Mouse (Mus musculus) liver, embryonic 16.5 days (tissue): ENCODE results near the gene Gdf7. TPM values are rescaled to one million over a fixed set of nuclear protein-coding genes. Genes with fewer than 3 reads are reported as not detected.

Experiments used
- ATAC-seq: fragments of 200-750 bp; cut with Nextera tagmentation; 2 replicates; pipeline ENCODE4 v1.8.0; 2017; ENCODE audit warnings: low read depth, mild to moderate bottlenecking, moderate number of reproducible peaks, moderate library complexity
- H3K27ac ChIP-seq: fragments of 300-500 bp; sonication (generic); 2 replicates; pipeline ENCODE4 v1.5.1; 2014; ENCODE audit warnings: mild to moderate bottlenecking, low read length
- H3K27me3 ChIP-seq: fragments of 300-500 bp; sonication (generic); 2 replicates; pipeline ENCODE4 v1.6.1; 2014; ENCODE audit warnings: low read depth, low read length, mixed read lengths; ENCODE audit not compliant: control insufficient read depth, insufficient read depth
- H3K36me3 ChIP-seq: fragments of 300-500 bp; sonication (generic); 2 replicates; pipeline ENCODE4 v1.6.1; 2014; ENCODE audit warnings: mild to moderate bottlenecking; ENCODE audit not compliant: control insufficient read depth, insufficient read depth
- H3K4me1 ChIP-seq: fragments of 300-500 bp; sonication (generic); 2 replicates; pipeline ENCODE4 v1.6.1; 2014; ENCODE audit warnings: low read depth, low read length, mixed read lengths; ENCODE audit not compliant: control insufficient read depth
- H3K4me2 ChIP-seq: fragments of 300-500 bp; sonication (generic); 2 replicates; pipeline ENCODE4 v1.6.1; 2014; ENCODE audit warnings: low read depth, low read length, mixed read lengths
- H3K4me3 ChIP-seq: fragments of 300-500 bp; sonication (generic); 2 replicates; pipeline ENCODE4 v1.5.1; 2014; ENCODE audit warnings: low read depth, mild to moderate bottlenecking, low read length
- H3K9ac ChIP-seq: fragments of 300-500 bp; sonication (generic); 2 replicates; pipeline ENCODE4 v1.6.1; 2014; ENCODE audit warnings: low read depth, low read length
- H3K9me3 ChIP-seq: fragments of 300-500 bp; sonication (generic); replicated peaks from 2 replicates; pipeline ENCODE4 v1.6.1; 2016; ENCODE audit warnings: low read length; ENCODE audit not compliant: control insufficient read depth
- WGBS: fragments of 180-500 bp; shearing (Covaris S2); extraction: QIAGEN DNeasy Blood & Tissue Kit; methylation state at CpG from one replicate; pipeline ENCODE4 v1.1.7; 2014; ENCODE audit not compliant: insufficient replicate concordance; 5-methylcytosine and 5-hydroxymethylcytosine counted together
- polyA plus RNA-seq: library from polyadenylated mRNA; unstranded; fragments of >200 nt; fragmentation: Nextera tagmentation; extraction: Ambion mirVana; gene quantifications from 2 replicates; pipeline ENCODE4 v1.2.1, GENCODE M21; 2015

Gene Gdf7
- polyA plus RNA-seq, 1 experiment from 2014 or later: not detected

- ATAC-seq: peak; percentile 35; the same call in 1 of the 2 replicates
- no peaks in the 10 kb centered on the region for H3K36me3 ChIP-seq
- no peak overlapping the region for H3K9ac ChIP-seq
- no peaks in the 10 kb centered on the region; the same call in 1 of the 2 replicates for H3K4me1 ChIP-seq
- H3K27me3 ChIP-seq: no peaks in the 10 kb centered on the region
- H3K4me2 ChIP-seq: no peak overlapping the region
- no peak overlapping the region for H3K27ac ChIP-seq
- WGBS: 56% methylated on average over 2 of the region's 2 CpGs
- no peak overlapping the region for H3K4me3 ChIP-seq
- no peaks in the 10 kb centered on the region for H3K9me3 ChIP-seq
These were observed 30.3 kb downstream of the Gdf7 start for GRCm38 (mm10) chr12:8271405-8271804.

DNA sequence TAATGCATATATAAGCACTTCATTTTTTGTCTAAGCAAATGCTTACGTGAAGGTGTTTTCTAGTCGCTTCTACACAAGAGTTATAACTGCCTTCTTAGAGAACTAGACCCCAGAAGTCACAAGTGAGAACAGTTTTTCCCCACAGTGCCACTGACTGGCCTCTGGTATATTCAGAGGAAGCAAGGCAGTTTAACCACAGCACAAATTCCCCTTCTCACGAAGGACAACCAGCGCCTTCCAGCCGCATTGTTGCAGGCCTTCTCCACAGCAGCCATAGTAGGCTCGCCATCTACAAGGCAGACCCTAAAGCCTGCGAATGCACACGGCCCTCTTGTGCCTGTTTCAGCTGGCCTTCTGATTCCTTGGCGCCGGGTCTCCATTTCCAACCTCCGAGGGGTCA lies 32.1 kb downstream of the Gdf7 start:
- Histone ChIP-seq H3K27me3 (no peaks in the 10 kb centered on the region), H3K4me3 (no peak overlapping the region), H3K9me3 (no peaks in the 10 kb centered on the region), H3K4me2 (no peak overlapping the region), H3K9ac (no peak overlapping the region), H3K4me1 (no peaks in the 10 kb centered on the region; the same call in 1 of the 2 replicates), H3K36me3 (no peaks in the 10 kb centered on the region), H3K27ac (no peak overlapping the region)
- WGBS: 70% methylated on average over 11 of the region's 11 CpGs
- ATAC-seq: no peak

DNA sequence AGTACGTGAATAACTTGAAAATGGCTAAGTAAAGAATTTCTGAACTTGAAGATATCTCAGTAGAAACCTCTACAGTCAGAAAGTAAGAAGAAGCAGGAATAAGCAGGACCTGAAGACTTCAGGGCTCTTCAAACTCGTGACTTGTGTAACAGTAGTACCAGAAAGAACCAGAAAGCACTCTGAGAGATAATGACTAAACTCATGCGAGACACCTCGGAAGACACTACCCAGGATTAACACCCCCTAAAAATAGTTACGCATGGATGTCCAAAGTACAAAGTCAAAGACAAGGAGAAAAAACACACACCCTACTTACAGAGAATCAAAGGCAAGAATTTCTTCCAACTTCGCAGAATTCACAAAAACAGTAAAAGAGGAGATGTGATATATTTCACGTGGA lies 35.4 kb downstream of the Gdf7 start:
- H3K27ac ChIP-seq: no peak overlapping the region
- H3K36me3 ChIP-seq: no peaks in the 10 kb centered on the region
- H3K4me3 ChIP-seq: no peak overlapping the region
- WGBS: 77% methylated on average over 7 of the region's 7 CpGs
- ATAC-seq: no peak
- no peak overlapping the region for H3K9ac ChIP-seq
- no peaks in the 10 kb centered on the region for H3K4me1 ChIP-seq
- no peaks in the 10 kb centered on the region for H3K27me3 ChIP-seq
- H3K9me3 ChIP-seq: no peaks in the 10 kb centered on the region
- no peak overlapping the region for H3K4me2 ChIP-seq

DNA sequence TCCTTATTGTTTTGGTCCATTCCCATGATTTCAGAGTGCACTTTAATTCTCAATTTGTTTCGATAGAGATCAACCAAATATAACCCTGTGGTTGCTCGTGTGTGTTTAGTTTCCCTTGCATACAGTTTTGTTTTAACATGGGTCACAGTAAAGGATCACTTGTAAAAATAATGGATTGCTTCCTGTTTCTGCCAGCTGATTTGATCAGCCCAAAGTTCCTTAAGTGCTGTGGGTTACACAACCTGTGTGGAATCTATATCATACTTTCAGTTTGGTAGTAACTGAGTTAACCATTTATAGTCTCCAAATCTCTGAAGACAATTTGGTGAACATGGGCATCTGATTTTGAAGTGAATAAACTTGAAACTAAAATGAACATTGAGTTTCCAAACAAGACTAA lies 41.5 kb downstream of the Gdf7 start:
- H3K27me3 ChIP-seq: no peaks in the 10 kb centered on the region
- no peak for ATAC-seq
- H3K36me3 ChIP-seq: no peaks in the 10 kb centered on the region
- H3K4me2 ChIP-seq: no peak overlapping the region
- no peaks in the 10 kb centered on the region for H3K9me3 ChIP-seq
- H3K27ac ChIP-seq: no peak overlapping the region
- no peaks in the 10 kb centered on the region for H3K4me1 ChIP-seq
- WGBS: 41% methylated on average over 2 of the region's 2 CpGs
- no peak overlapping the region for H3K4me3 ChIP-seq
- no peak overlapping the region for H3K9ac ChIP-seq

Other genes with a start within 250 kb of the Gdf7 start
- gene Ldah, start 93.8 kb downstream of the Gdf7 start, polyA plus RNA-seq: 21.3 and 22.1 TPM in 2 replicates
- 4.4 and 5.0 TPM in 2 replicates for gene Hs1bp3, start 11.5 kb upstream of the Gdf7 start, polyA plus RNA-seq
- gene Rhob, start 198.1 kb upstream of the Gdf7 start, polyA plus RNA-seq: 6.1 and 7.1 TPM in 2 replicates